Mouse (Mus musculus) MEL (cell line): ENCODE results near the gene Efcab14. TPM values are rescaled to one million over a fixed set of nuclear protein-coding genes. Genes with fewer than 3 reads are reported as not detected.

Source experiments
- DNase-seq: peaks from one replicate; pipeline ENCODE4 v3.0.0; 2011; ENCODE audit warnings: low read depth, low spot score
- H3K27ac ChIP-seq: 2 replicates; pipeline ENCODE4 v1.5.1; 2012; ENCODE audit warnings: low read depth, mild to moderate bottlenecking, control low read depth, low read length, moderate library complexity; ENCODE audit not compliant: control insufficient read depth
- H3K27me3 ChIP-seq, 2 experiments: fragments of 150-350 bp in 1 of 2; sonication (generic) in 1 of 2; 2 replicates each; pipeline ENCODE4 v1.6.1; 2012; ENCODE audit warnings: low read length in 2 of 2, mild to moderate bottlenecking in 2 of 2, improper control_type of control experiment in 1 of 2, moderate library complexity in 1 of 2; ENCODE audit not compliant: insufficient read depth in 2 of 2, control insufficient read depth in 1 of 2
- H3K36me3 ChIP-seq, 2 experiments: 2 replicates each; pipeline ENCODE4 v1.6.1; 2012 to 2014; ENCODE audit warnings: low read length in 2 of 2, improper control_type of control experiment in 1 of 2, inconsistent platforms in 1 of 2, mild to moderate bottlenecking in 1 of 2; ENCODE audit not compliant: insufficient read depth in 2 of 2, control insufficient read depth in 1 of 2
- H3K4me1 ChIP-seq, 2 experiments: fragments of 150-350 bp in 1 of 2; sonication (generic) in 1 of 2; 2 replicates each; pipeline ENCODE4 v1.6.1; 2012; ENCODE audit warnings: low read length in 2 of 2, improper control_type of control experiment in 1 of 2, mild to moderate bottlenecking in 1 of 2; ENCODE audit not compliant: insufficient read depth in 2 of 2, control insufficient read depth in 1 of 2
- H3K4me3 ChIP-seq, 2 experiments: fragments of 150-350 bp in 1 of 2; sonication (generic) in 1 of 2; 2 replicates each; pipeline ENCODE4 v1.5.1; 2012; ENCODE audit warnings: low read depth in 2 of 2, low read length in 2 of 2, mild to moderate bottlenecking in 2 of 2, moderate library complexity in 2 of 2, control low read depth in 1 of 2, improper control_type of control experiment in 1 of 2; ENCODE audit not compliant: control insufficient read depth in 1 of 2, insufficient read depth in 1 of 2
- H3K79me2 ChIP-seq: 2 replicates; pipeline ENCODE4 v1.6.1; 2012; ENCODE audit warnings: mild to moderate bottlenecking, low read length, moderate library complexity; ENCODE audit not compliant: control insufficient read depth, poor library complexity, insufficient read depth
- H3K9ac ChIP-seq: 2 replicates; pipeline ENCODE4 v1.6.1; 2012; ENCODE audit warnings: low read depth, mild to moderate bottlenecking, control low read depth, low read length, moderate library complexity; ENCODE audit not compliant: control insufficient read depth, poor library complexity, severe bottlenecking
- H3K9me3 ChIP-seq: fragments of 150-350 bp; sonication (generic); replicated peaks from 2 replicates; pipeline ENCODE4 v1.6.1; 2012; ENCODE audit warnings: mild to moderate bottlenecking, low read length, improper control_type of control experiment, moderate library complexity; ENCODE audit not compliant: insufficient read depth
- BHLHE40 ChIP-seq: IDR thresholded peaks from 2 replicates; pipeline ENCODE4 v1.6.1; 2012; ENCODE audit warnings: low read depth, mild to moderate bottlenecking, inconsistent platforms, low read length, improper control_type of control experiment, borderline replicate concordance
- EP300 ChIP-seq, 2 experiments: IDR thresholded peaks; 2 replicates each; pipeline ENCODE4 v1.6.1; 2011; ENCODE audit warnings: improper control_type of control experiment in 2 of 2, low read length in 2 of 2, low read depth in 1 of 2, mild to moderate bottlenecking in 1 of 2
- ETS1 ChIP-seq: IDR thresholded peaks from 2 replicates; pipeline ENCODE4 v1.6.1; 2012; ENCODE audit warnings: low read depth, mild to moderate bottlenecking, inconsistent platforms, low read length, improper control_type of control experiment, moderate library complexity
- GABPA ChIP-seq: IDR thresholded peaks from 2 replicates; pipeline ENCODE4 v1.6.1; 2012; ENCODE audit warnings: low read depth, mild to moderate bottlenecking, inconsistent platforms, low read length, improper control_type of control experiment, moderate library complexity
- GATA1 ChIP-seq: IDR thresholded peaks from 2 replicates; pipeline ENCODE4 v1.6.1; 2011; ENCODE audit warnings: low read depth, low read length, improper control_type of control experiment
- HCFC1 ChIP-seq: IDR thresholded peaks from 2 replicates; pipeline ENCODE4 v1.6.1; 2012; ENCODE audit warnings: low read depth, mild to moderate bottlenecking, inconsistent platforms, low read length, improper control_type of control experiment, moderate library complexity
- JUND ChIP-seq: IDR thresholded peaks from 2 replicates; pipeline ENCODE4 v1.6.1; 2011; ENCODE audit warnings: low read depth, mild to moderate bottlenecking, improper control_type of control experiment, low read length
- MAFK ChIP-seq: IDR thresholded peaks from 2 replicates; pipeline ENCODE4 v1.6.1; 2011; ENCODE audit warnings: low read depth, mild to moderate bottlenecking, low read length, improper control_type of control experiment, borderline replicate concordance
- MAZ ChIP-seq: IDR thresholded peaks from 2 replicates; pipeline ENCODE4 v1.6.1; 2012; ENCODE audit warnings: low read depth, mild to moderate bottlenecking, inconsistent platforms, low read length, improper control_type of control experiment
- MEF2A ChIP-seq: IDR thresholded peaks from 2 replicates; pipeline ENCODE4 v1.6.1; 2014; ENCODE audit warnings: low read depth, mild to moderate bottlenecking, inconsistent platforms, low read length, improper control_type of control experiment; ENCODE audit not compliant: poor library complexity, insufficient replicate concordance, severe bottlenecking; ENCODE audit errors: extremely low read depth
- MXI1 ChIP-seq: IDR thresholded peaks from 2 replicates; pipeline ENCODE4 v1.6.1; 2011; ENCODE audit warnings: mild to moderate bottlenecking, low read depth, low read length, improper control_type of control experiment
- MYC ChIP-seq: IDR thresholded peaks from 2 replicates; pipeline ENCODE4 v1.6.1; 2011; ENCODE audit warnings: low read depth, mild to moderate bottlenecking, low read length, improper control_type of control experiment, moderate library complexity
- NRF1 ChIP-seq: IDR thresholded peaks from 2 replicates; pipeline ENCODE4 v1.6.1; 2014; ENCODE audit warnings: low read depth, mild to moderate bottlenecking, inconsistent platforms, low read length, improper control_type of control experiment, moderate library complexity; ENCODE audit not compliant: poor library complexity, insufficient read depth, severe bottlenecking
- POLR2A ChIP-seq, 2 experiments: IDR thresholded peaks; 2 replicates each; pipeline ENCODE4 v1.6.1; 2011 to 2012; ENCODE audit warnings: low read length in 2 of 2, mild to moderate bottlenecking in 2 of 2, control low read depth in 1 of 2, improper control_type of control experiment in 1 of 2, low read depth in 1 of 2, moderate library complexity in 1 of 2; ENCODE audit not compliant: control insufficient read depth in 1 of 2, insufficient read depth in 1 of 2, poor library complexity in 1 of 2
- POLR2AphosphoS2 ChIP-seq: IDR thresholded peaks from 2 replicates; pipeline ENCODE4 v1.6.1; 2011; ENCODE audit warnings: low read length, improper control_type of control experiment
- POLR2AphosphoS5 ChIP-seq: IDR thresholded peaks from 2 replicates; pipeline ENCODE4 v1.6.1; 2012; ENCODE audit warnings: low read depth, borderline replicate concordance, mild to moderate bottlenecking, inconsistent platforms, low read length, moderate library complexity, mixed read lengths
- RAD21 ChIP-seq: IDR thresholded peaks from 2 replicates; pipeline ENCODE4 v1.6.1; 2011; ENCODE audit warnings: mild to moderate bottlenecking, low read depth, low read length, improper control_type of control experiment
- RCOR1 ChIP-seq: IDR thresholded peaks from 2 replicates; pipeline ENCODE4 v1.6.1; 2012; ENCODE audit warnings: low read depth, mild to moderate bottlenecking, inconsistent platforms, low read length, improper control_type of control experiment
- SIN3A ChIP-seq: IDR thresholded peaks from 2 replicates; pipeline ENCODE4 v1.6.1; 2012; ENCODE audit warnings: low read length, improper control_type of control experiment, inconsistent platforms
- SMC3 ChIP-seq: IDR thresholded peaks from 2 replicates; pipeline ENCODE4 v1.6.1; 2011; ENCODE audit warnings: low read depth, low read length, improper control_type of control experiment
- TAL1 ChIP-seq: IDR thresholded peaks from 2 replicates; pipeline ENCODE4 v1.6.1; 2012; ENCODE audit warnings: mild to moderate bottlenecking, inconsistent platforms, low read length, moderate library complexity, mixed read lengths
- TBP ChIP-seq: IDR thresholded peaks from 2 replicates; pipeline ENCODE4 v1.8.0; 2011; ENCODE audit warnings: low read depth, low read length, improper control_type of control experiment
- TCF12 ChIP-seq: IDR thresholded peaks from 2 replicates; pipeline ENCODE4 v1.6.1; 2014; ENCODE audit warnings: low read depth, mild to moderate bottlenecking, inconsistent platforms, low read length, improper control_type of control experiment, moderate library complexity
- UBTF ChIP-seq: IDR thresholded peaks from 2 replicates; pipeline ENCODE4 v1.6.1; 2012; ENCODE audit warnings: low read depth, mild to moderate bottlenecking, inconsistent platforms, low read length, improper control_type of control experiment, moderate library complexity, borderline replicate concordance; ENCODE audit not compliant: insufficient read depth
- USF2 ChIP-seq, 2 experiments: IDR thresholded peaks; 2 replicates each; pipeline ENCODE4 v1.6.1; 2011 to 2012; ENCODE audit warnings: improper control_type of control experiment in 2 of 2, low read length in 2 of 2, borderline replicate concordance in 1 of 2, inconsistent platforms in 1 of 2, low read depth in 1 of 2, mild to moderate bottlenecking in 1 of 2; ENCODE audit not compliant: insufficient read depth in 1 of 2
- ZC3H11A ChIP-seq: IDR thresholded peaks from 2 replicates; pipeline ENCODE4 v1.6.1; 2012; ENCODE audit warnings: low read depth, mild to moderate bottlenecking, inconsistent platforms, low read length, improper control_type of control experiment
- ZKSCAN1 ChIP-seq: IDR thresholded peaks from 2 replicates; pipeline ENCODE4 v1.6.1; 2012; ENCODE audit warnings: low read depth, mild to moderate bottlenecking, inconsistent platforms, low read length, improper control_type of control experiment, moderate library complexity
- ZMIZ1 ChIP-seq: IDR thresholded peaks from 2 replicates; pipeline ENCODE4 v1.6.1; 2012; ENCODE audit warnings: low read depth, mild to moderate bottlenecking, inconsistent platforms, low read length, improper control_type of control experiment, moderate library complexity
- polyA plus RNA-seq, 2 experiments: library from polyadenylated mRNA; stranded (reverse) in 1 of 2; unstranded in 1 of 2; fragments of >175 nt in 1 of 2; fragments of >200 nt in 1 of 2; gene quantifications; 2 replicates each; pipeline versions ENCODE4 v1.2.1 to v1.2.4; 2012; ENCODE audit warnings: low replicate concordance in 2 of 2, low read depth in 1 of 2; ENCODE audit not compliant: insufficient read length in 2 of 2, insufficient read depth in 1 of 2, missing spikeins in 1 of 2
- total RNA-seq: library from RNA; depleted of rRNA; stranded (reverse); fragments of 300-350 nt; gene quantifications from 2 replicates; pipeline ENCODE4 v1.2.3, GENCODE M21; 2012

The Efcab14 gene
- total and polyA plus RNA-seq, 3 experiments, result 11.7 to 17.1 TPM; not detected in 1

DNA sequence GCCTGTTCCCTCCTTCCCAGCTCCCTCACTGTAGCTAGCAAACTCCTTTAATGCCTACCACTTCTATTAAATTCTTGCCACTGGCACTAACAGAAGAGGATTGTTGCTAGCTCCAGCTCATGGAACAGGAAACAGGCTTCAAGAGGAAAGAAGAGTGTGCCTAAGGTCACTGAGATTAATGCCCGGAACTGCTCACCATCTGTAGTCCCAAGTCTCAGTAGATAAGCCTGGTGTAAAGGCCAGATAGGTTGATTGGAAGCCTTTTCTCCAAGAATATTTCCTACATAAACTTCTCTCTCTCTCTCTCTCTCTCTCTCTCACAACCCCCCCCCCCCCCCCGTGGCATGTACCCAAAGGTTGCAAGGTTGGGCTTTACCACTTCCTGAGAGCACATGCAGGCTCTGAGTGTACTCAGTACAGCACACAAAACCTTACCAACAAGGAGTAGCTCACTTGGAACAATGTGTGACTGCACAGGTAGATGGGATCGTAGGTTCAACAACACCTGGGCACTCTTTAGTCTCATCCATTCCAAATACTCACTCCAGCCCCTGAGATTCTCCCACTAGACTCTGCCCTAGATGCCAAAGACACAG, 5.2 kb upstream of the Efcab14 start:
- Histone ChIP-seq H3K36me3 (peaks cover 0 to 21% of the 10 kb centered on the region in 2 experiments; a peak in 2 of 4 replicates), H3K4me1 (peaks cover 9 to 26% of the 10 kb centered on the region in 2 experiments), H3K27me3 (no peaks in the 10 kb centered on the region), H3K9ac (no peak overlapping the region), H3K9me3 (no peaks in the 10 kb centered on the region), H3K27ac (no peak overlapping the region), H3K4me3 (no peak overlapping the region), H3K79me2 (no peaks in the 10 kb centered on the region)
- TF ChIP-seq TCF12 (peak; percentile 25; the same call in 1 of the 2 replicates), MYC (no peak), RCOR1 (no peak), EP300 (IDR thresholded peaks at IDR 0.05; ENCODE audit: low read depth in 1 of 2, low read length in 2 of 2) (peak; percentile 30 to 40; a peak in 2 of 4 replicates), MAZ (no peak), RAD21 (no peak), GATA1 (peak; percentile 48; the same call in 1 of the 2 replicates), TAL1 (peak; percentile 51), USF2 (IDR thresholded peaks at IDR 0.05; ENCODE audit: borderline replicate concordance in 1 of 2, insufficient read depth in 1 of 2, low read depth in 1 of 2, low read length in 2 of 2) (no peak)
- DNase-seq, result peak; percentile 41

DNA sequence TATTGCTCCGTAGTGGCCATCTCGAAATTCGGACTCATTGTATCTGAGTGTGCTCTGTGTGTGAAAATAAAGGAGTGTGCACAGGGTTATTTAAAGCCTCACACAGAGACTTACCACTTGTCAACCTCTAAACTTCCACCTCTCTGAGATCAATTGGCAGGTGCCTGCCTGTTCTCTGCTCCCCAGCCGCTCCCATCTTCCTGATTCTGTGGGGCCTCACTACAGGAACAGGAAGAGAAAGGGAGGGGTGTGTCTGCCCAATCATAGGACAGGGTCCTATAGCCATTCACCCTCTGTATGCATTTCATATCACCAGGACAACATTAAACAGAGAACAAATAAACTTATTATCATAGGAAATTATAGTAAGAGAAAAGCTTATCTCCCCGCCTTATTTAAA, 3.8 kb upstream of the Efcab14 start:
- Histone ChIP-seq H3K4me1 (peaks cover 9 to 29% of the 10 kb centered on the region in 2 experiments), H3K27me3 (no peaks in the 10 kb centered on the region), H3K4me3 (peak overlapping the region; percentile 36 to 52), H3K36me3 (peaks cover 0 to 21% of the 10 kb centered on the region in 2 experiments; a peak in 2 of 4 replicates), H3K27ac (no peak overlapping the region), H3K79me2 (peaks cover 11% of the 10 kb centered on the region), H3K9me3 (no peaks in the 10 kb centered on the region), H3K9ac (peak overlapping the region; percentile 30; the same call in 1 of the 2 replicates)
- peak; percentile 71 for DNase-seq
- TF ChIP-seq EP300 (IDR thresholded peaks at IDR 0.05; ENCODE audit: low read depth in 1 of 2, low read length in 2 of 2) (0 out of 4 replicates have a peak, but pooled peaks of 1 of the 2 experiments have one; percentile 18), TAL1 (no peak), HCFC1 (peak; percentile 63; the same call in 1 of the 2 replicates), USF2 (IDR thresholded peaks at IDR 0.05; ENCODE audit: borderline replicate concordance in 1 of 2, insufficient read depth in 1 of 2, low read depth in 1 of 2, low read length in 2 of 2) (no peak), ZC3H11A (no peak), SMC3 (no peak), ZKSCAN1 (no peak), RCOR1 (no peak), MXI1 (peak; percentile 67; the same call in 1 of the 2 replicates), TBP (0 out of 2 replicates have a peak, but pooled peaks have one; percentile 23), POLR2AphosphoS2 (no peak), NRF1 (no peak), POLR2A (IDR thresholded peaks at IDR 0.05; ENCODE audit: control insufficient read depth in 1 of 2, insufficient read depth in 1 of 2, low read depth in 1 of 2, low read length in 2 of 2, poor library complexity in 1 of 2) (peak in 1 of 2 experiments; percentile 53; a peak in 1 of 4 replicates), BHLHE40 (no peak), MAFK (no peak), MEF2A (no peak), JUND (no peak), SIN3A (peak; percentile 17; the same call in 1 of the 2 replicates), RAD21 (no peak), ZMIZ1 (no peak), UBTF (no peak), ETS1 (no peak), POLR2AphosphoS5 (no peak), GATA1 (peak; percentile 29; the same call in 1 of the 2 replicates), TCF12 (no peak), GABPA (no peak)
